Mouse (Mus musculus): Measurements from ENCODE around the gene Birc7. TPM values are rescaled to one million over a fixed set of nuclear protein-coding genes. Genes with fewer than 3 reads are reported as not detected.

The Birc7 gene
- total and polyA plus RNA-seq, 3 experiments, result not detected

GRCm38 (mm10) chr2:180925176-180925575 lies 3.6 kb upstream of the Birc7 start:
- Histone ChIP-seq H3K9me3 (replicated peaks; ENCODE audit: insufficient read depth, low read length) (no peaks in the 10 kb centered on the region), H3K36me3 (ENCODE audit: control insufficient read depth in 1 of 2, insufficient read depth in 2 of 2, low read length in 2 of 2) (peaks cover 0 to 3% of the 10 kb centered on the region in 2 experiments; a peak in 1 of 4 replicates), H3K4me3 (ENCODE audit: control insufficient read depth in 1 of 2, insufficient read depth in 1 of 2, low read depth in 2 of 2, low read length in 2 of 2) (no peak overlapping the region), H3K27ac (ENCODE audit: control insufficient read depth, low read depth, low read length) (no peak overlapping the region), H3K9ac (ENCODE audit: control insufficient read depth, low read depth, low read length, poor library complexity, severe bottlenecking) (no peak overlapping the region), H3K79me2 (ENCODE audit: control insufficient read depth, insufficient read depth, low read length, poor library complexity) (peaks cover 5% of the 10 kb centered on the region), H3K4me1 (ENCODE audit: control insufficient read depth in 1 of 2, insufficient read depth in 2 of 2, low read length in 2 of 2) (peaks cover 0 to 5% of the 10 kb centered on the region in 2 experiments; a peak in 2 of 4 replicates), H3K27me3 (ENCODE audit: control insufficient read depth in 1 of 2, insufficient read depth in 2 of 2, low read length in 2 of 2) (peaks cover 3 to 4% of the 10 kb centered on the region in 2 experiments; a peak in 3 of 4 replicates)
- peak; percentile 67 for DNase-seq (ENCODE audit: low read depth, low spot score)
- peak; percentile 72 for TF ChIP-seq SMC3 (IDR thresholded peaks at IDR 0.05; ENCODE audit: low read depth, low read length)
- TF ChIP-seq ZNF384 (IDR thresholded peaks at IDR 0.05; ENCODE audit: low read depth, low read length), result no peak
- no peak for TF ChIP-seq MAX (IDR thresholded peaks at IDR 0.05; ENCODE audit: low read length)
- TF ChIP-seq MXI1 (IDR thresholded peaks at IDR 0.05; ENCODE audit: low read depth, low read length), result no peak
- no peak for TF ChIP-seq POLR2A (IDR thresholded peaks at IDR 0.05; ENCODE audit: control insufficient read depth in 1 of 2, insufficient read depth in 1 of 2, low read depth in 1 of 2, low read length in 2 of 2, poor library complexity in 1 of 2)
- TF ChIP-seq GABPA (IDR thresholded peaks at IDR 0.05; ENCODE audit: low read depth, low read length), result no peak
- TF ChIP-seq JUND (IDR thresholded peaks at IDR 0.05; ENCODE audit: low read depth, low read length), result no peak
- TF ChIP-seq CTCF (IDR thresholded peaks at IDR 0.05 in 2 of 3, conservative IDR thresholded peaks at IDR 0.05 in 1 of 3; ENCODE audit: control insufficient read depth in 1 of 3, insufficient read depth in 1 of 3, low read depth in 2 of 3, low read length in 3 of 3, poor library complexity in 1 of 3, severe bottlenecking in 1 of 3), result peak; percentile 80 to 97 (median 90)
- no peak for TF ChIP-seq CHD2 (IDR thresholded peaks at IDR 0.05; ENCODE audit: low read length)
- no peak for TF ChIP-seq E2F4 (IDR thresholded peaks at IDR 0.05; ENCODE audit: borderline replicate concordance, low read depth, low read length)
- no peak for TF ChIP-seq UBTF (IDR thresholded peaks at IDR 0.05; ENCODE audit: borderline replicate concordance, insufficient read depth, low read depth, low read length)
- peak; percentile 81 for TF ChIP-seq RAD21 (IDR thresholded peaks at IDR 0.05; ENCODE audit: low read depth, low read length)
- TF ChIP-seq TBP (IDR thresholded peaks at IDR 0.05; ENCODE audit: low read depth, low read length), result no peak
- TF ChIP-seq GATA1 (IDR thresholded peaks at IDR 0.05; ENCODE audit: low read depth, low read length), result no peak
- no peak for TF ChIP-seq NRF1 (IDR thresholded peaks at IDR 0.05; ENCODE audit: insufficient read depth, low read depth, low read length, poor library complexity, severe bottlenecking)
- TF ChIP-seq POLR2AphosphoS5 (IDR thresholded peaks at IDR 0.05; ENCODE audit: borderline replicate concordance, low read depth, low read length), result no peak
- TF ChIP-seq EP300 (IDR thresholded peaks at IDR 0.05; ENCODE audit: low read depth in 1 of 2, low read length in 2 of 2), result no peak
- TF ChIP-seq HCFC1 (IDR thresholded peaks at IDR 0.05; ENCODE audit: low read depth, low read length), result no peak
- no peak for TF ChIP-seq POLR2AphosphoS2 (IDR thresholded peaks at IDR 0.05; ENCODE audit: low read length)
- no peak for TF ChIP-seq MEF2A (IDR thresholded peaks at IDR 0.05; ENCODE audit: extremely low read depth, insufficient replicate concordance, low read depth, low read length, poor library complexity, severe bottlenecking)
- no peak for TF ChIP-seq USF1 (IDR thresholded peaks at IDR 0.05; ENCODE audit: low read depth, low read length)
- no peak for TF ChIP-seq TAL1 (IDR thresholded peaks at IDR 0.05; ENCODE audit: low read length)
- TF ChIP-seq ZC3H11A (IDR thresholded peaks at IDR 0.05; ENCODE audit: low read depth, low read length), result peak; percentile 58
